Mouse (Mus musculus): ENCODE results near the gene Carmil3. TPM values are rescaled to one million over a fixed set of nuclear protein-coding genes. Genes with fewer than 3 reads are reported as not detected.

The Carmil3 gene
- polyA plus RNA-seq, 1 experiment from 2014 or later = 2.5 TPM

DNA sequence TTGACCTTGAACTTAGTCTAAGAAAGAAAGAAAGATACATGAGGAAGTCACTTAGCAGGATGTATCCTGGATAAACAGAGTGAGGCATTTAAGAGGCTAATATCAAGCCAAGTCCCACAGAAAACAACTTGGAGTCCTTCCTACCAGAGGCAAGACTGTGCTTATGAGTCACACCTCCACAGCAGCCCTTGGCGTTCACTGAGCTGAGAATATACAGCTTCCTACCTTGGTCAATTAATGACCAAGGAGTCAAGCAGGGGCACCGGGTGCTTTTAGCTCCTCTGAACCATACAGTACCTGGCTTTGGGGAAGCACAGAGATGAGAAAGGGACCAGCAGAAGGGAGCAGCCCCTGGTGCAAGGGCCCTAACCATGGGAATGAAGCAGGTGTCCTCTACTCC is 21.4 kb upstream of the Carmil3 start:
- peak; percentile 94 for ATAC-seq (ENCODE audit: low FRiP score, low TSS enrichment)
- 34% methylated on average over 2 of the region's 2 CpGs for WGBS
- H3K4me2 ChIP-seq (replicated peaks; ENCODE audit: low read depth, low read length) = no peak overlapping the region

DNA sequence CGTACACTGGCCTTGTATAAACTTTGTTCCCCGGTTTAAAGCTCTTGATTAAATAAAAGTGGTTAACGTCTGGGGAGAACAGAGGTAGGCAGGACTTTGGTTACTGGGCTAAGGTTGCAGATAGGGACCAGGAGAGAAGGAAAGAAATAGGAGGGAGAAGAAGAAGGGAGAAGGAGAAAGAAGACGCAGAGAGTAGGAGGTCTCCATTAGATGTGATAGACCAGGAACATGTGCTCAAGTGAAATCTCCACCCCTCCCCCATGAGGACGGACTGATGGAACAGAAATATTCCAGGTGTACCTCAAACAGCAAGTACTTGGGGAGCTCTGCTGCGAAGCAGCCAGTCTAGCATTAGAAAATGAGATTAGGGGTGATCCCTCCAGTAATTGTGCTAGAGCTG is 20.6 kb upstream of the Carmil3 start:
- Histone ChIP-seq H3K9me3 (ENCODE audit: low read length) (no peaks in the 10 kb centered on the region), H3K4me2 (replicated peaks; ENCODE audit: low read depth, low read length) (no peak overlapping the region), H3K4me3 (ENCODE audit: low read length) (no peak overlapping the region), H3K27ac (ENCODE audit: low read length) (peak overlapping the region; percentile 54; the same call in 1 of the 2 replicates), H3K9ac (replicated peaks; ENCODE audit: low read length) (no peak overlapping the region), H3K36me3 (ENCODE audit: insufficient read depth, low read length) (no peaks in the 10 kb centered on the region), H3K27me3 (ENCODE audit: insufficient read depth, low read length) (no peaks in the 10 kb centered on the region), H3K4me1 (ENCODE audit: insufficient read depth, low read length) (peaks cover 32% of the 10 kb centered on the region)
- WGBS = 65% methylated on average over 6 of the region's 6 CpGs
- no peak for ATAC-seq (ENCODE audit: low FRiP score, low TSS enrichment)

More for the DNA sequence above, 21.4 kb upstream of the Carmil3 start:
- Histone ChIP-seq H3K4me1 (ENCODE audit: insufficient read depth, low read length) (peaks cover 32% of the 10 kb centered on the region), H3K4me3 (ENCODE audit: low read length) (no peak overlapping the region), H3K27me3 (ENCODE audit: insufficient read depth, low read length) (no peaks in the 10 kb centered on the region), H3K36me3 (ENCODE audit: insufficient read depth, low read length) (no peaks in the 10 kb centered on the region), H3K9ac (replicated peaks; ENCODE audit: low read length) (no peak overlapping the region), H3K27ac (ENCODE audit: low read length) (peak overlapping the region; percentile 75), H3K9me3 (ENCODE audit: low read length) (no peaks in the 10 kb centered on the region)

- Histone ChIP-seq H3K36me3 (ENCODE audit: insufficient read depth, low read length) (no peaks in the 10 kb centered on the region), H3K9me3 (ENCODE audit: low read length) (no peaks in the 10 kb centered on the region), H3K9ac (replicated peaks; ENCODE audit: low read length) (0 out of 2 replicates have a peak overlapping the region, but pooled peaks have one; percentile 7), H3K4me3 (ENCODE audit: low read length) (no peak overlapping the region), H3K27me3 (ENCODE audit: insufficient read depth, low read length) (no peaks in the 10 kb centered on the region), H3K27ac (ENCODE audit: low read length) (no peak overlapping the region), H3K4me2 (replicated peaks; ENCODE audit: low read depth, low read length) (peak overlapping the region; percentile 38), H3K4me1 (ENCODE audit: insufficient read depth, low read length) (peaks cover 32% of the 10 kb centered on the region)
- WGBS = 2% methylated on average over 10 of the region's 10 CpGs
- ATAC-seq (ENCODE audit: low FRiP score, low TSS enrichment) = no peak
Measured at GRCm38 (mm10) chr14:55470806-55471205, 19.6 kb upstream of the Carmil3 start.

GRCm38 (mm10) chr14:55475654-55476053 is 14.8 kb upstream of the Carmil3 start:
- no peaks in the 10 kb centered on the region; the same call in 1 of the 2 replicates for H3K36me3 ChIP-seq (ENCODE audit: insufficient read depth, low read length)
- peaks cover 22% of the 10 kb centered on the region for H3K4me1 ChIP-seq (ENCODE audit: insufficient read depth, low read length)
- H3K9me3 ChIP-seq (ENCODE audit: low read length) = no peaks in the 10 kb centered on the region
- H3K4me2 ChIP-seq (replicated peaks; ENCODE audit: low read depth, low read length) = no peak overlapping the region
- no peaks in the 10 kb centered on the region for H3K27me3 ChIP-seq (ENCODE audit: insufficient read depth, low read length)
- no peak overlapping the region for H3K27ac ChIP-seq (ENCODE audit: low read length)
- ATAC-seq (ENCODE audit: low FRiP score, low TSS enrichment) = no peak
- H3K9ac ChIP-seq (replicated peaks; ENCODE audit: low read length) = no peak overlapping the region
- no peak overlapping the region for H3K4me3 ChIP-seq (ENCODE audit: low read length)
- WGBS = 46% methylated on average over 2 of the region's 2 CpGs

DNA sequence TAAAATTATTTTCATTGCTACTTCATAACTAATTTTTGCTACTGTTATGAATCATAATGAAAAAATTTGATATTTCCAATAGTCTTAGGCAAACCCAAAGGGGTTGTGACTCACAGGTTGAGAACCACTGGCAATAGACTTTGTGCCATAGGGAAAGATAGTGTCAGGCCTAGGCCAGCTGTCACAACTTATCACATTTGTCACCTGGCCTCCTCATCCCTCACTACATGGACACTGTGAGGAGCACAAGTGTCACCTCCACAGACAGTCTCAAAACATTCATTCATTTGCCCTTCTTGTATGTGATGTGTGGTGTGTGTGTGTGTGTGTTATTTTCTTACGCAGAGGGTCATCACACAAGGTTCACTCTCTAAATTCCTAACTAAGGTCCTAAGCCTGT is 13.0 kb upstream of the Carmil3 start:
- Histone ChIP-seq H3K27ac (ENCODE audit: low read length) (no peak overlapping the region), H3K4me2 (replicated peaks; ENCODE audit: low read depth, low read length) (no peak overlapping the region), H3K36me3 (ENCODE audit: insufficient read depth, low read length) (peaks cover 4% of the 10 kb centered on the region; the same call in 1 of the 2 replicates), H3K27me3 (ENCODE audit: insufficient read depth, low read length) (no peaks in the 10 kb centered on the region), H3K4me3 (ENCODE audit: low read length) (no peak overlapping the region), H3K4me1 (ENCODE audit: insufficient read depth, low read length) (peaks cover 10% of the 10 kb centered on the region), H3K9me3 (ENCODE audit: low read length) (no peaks in the 10 kb centered on the region), H3K9ac (replicated peaks; ENCODE audit: low read length) (no peak overlapping the region)
- no peak for ATAC-seq (ENCODE audit: low FRiP score, low TSS enrichment)
- 100% methylated on average over 1 of the region's 1 CpGs for WGBS

DNA sequence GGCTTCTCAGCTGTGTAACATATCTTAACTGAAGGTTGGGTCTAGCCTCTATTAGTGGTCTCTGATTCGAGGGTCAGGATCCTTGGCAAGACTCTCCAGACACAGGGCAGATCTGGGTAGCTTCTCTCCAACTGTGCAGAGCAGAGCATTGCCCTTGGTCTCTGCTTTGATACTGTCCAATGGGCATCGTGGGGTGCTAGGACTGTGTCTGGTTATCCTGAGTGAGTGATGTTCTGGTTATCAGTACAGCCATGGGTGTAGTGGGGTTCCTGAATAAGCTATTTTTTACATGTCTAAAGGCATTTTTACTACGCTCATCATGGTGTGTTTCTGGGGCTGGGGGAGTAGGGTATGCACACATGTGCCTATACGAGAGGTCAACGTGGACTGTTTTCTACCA is 12.6 kb upstream of the Carmil3 start:
- H3K4me2 ChIP-seq (replicated peaks; ENCODE audit: low read depth, low read length) = peak overlapping the region; percentile 72; the same call in 1 of the 2 replicates
- no peak overlapping the region for H3K27ac ChIP-seq (ENCODE audit: low read length)
- H3K36me3 ChIP-seq (ENCODE audit: insufficient read depth, low read length) = peaks cover 4% of the 10 kb centered on the region; the same call in 1 of the 2 replicates
- H3K9ac ChIP-seq (replicated peaks; ENCODE audit: low read length) = peak overlapping the region; percentile 90; the same call in 1 of the 2 replicates
- no peak overlapping the region for H3K4me3 ChIP-seq (ENCODE audit: low read length)
- H3K9me3 ChIP-seq (ENCODE audit: low read length) = no peaks in the 10 kb centered on the region
- WGBS = 86% methylated on average over 5 of the region's 5 CpGs
- no peak for ATAC-seq (ENCODE audit: low FRiP score, low TSS enrichment)
- H3K4me1 ChIP-seq (ENCODE audit: insufficient read depth, low read length) = peaks cover 10% of the 10 kb centered on the region
- no peaks in the 10 kb centered on the region for H3K27me3 ChIP-seq (ENCODE audit: insufficient read depth, low read length)

DNA sequence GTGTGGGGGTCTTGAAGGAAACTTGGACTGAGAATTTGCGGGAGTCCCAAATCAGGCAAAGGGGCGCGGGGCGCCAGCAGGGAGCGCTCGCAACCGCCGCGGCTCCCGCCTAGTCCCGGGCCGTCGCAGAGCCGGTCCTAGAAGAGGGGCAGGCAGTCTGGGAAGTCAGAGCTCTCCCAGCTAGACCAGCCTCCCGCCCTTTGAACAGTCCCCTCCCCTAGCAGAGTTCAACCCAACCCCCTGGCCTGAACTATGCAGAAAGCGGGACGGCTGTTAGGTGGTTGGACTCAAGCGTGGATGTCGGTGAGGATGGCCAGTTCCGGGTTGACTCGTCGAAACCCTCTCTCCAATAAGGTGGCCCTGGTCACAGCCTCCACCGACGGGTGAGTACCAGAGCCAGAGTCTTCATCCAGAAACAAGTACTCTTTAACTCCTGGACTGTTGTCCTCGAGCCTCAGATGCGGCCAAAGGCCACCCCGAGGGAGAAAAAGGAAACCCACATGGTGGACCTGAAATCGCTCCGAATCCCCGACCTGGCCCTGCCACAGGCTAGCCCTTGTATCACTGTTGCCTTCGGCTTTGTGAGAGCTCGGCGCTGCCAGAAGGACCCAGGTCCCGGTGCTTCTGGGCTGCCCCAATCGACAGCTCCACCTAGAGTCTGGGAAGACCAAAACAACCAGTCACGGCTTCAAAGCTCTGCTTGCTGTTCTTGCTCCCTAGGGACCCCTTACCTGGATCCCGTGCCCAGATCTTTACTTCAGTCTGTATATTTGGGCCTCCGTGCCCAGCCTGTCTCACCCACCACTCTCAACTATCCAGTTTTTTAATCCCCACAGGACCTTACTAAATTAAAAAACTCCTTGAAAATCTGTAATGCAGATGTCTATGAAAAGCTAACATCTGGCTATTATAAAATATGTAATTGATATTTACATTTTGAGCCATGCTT is 11.5 kb upstream of the Carmil3 start, which contains the start of gene Dhrs4:
Gene Dhrs4 (plus strand): TSS at position 108 of the 949 bp plus-strand sequence.
- peak within 1 kb of the TSS; percentile 72 for H3K4me2 ChIP-seq (replicated peaks; ENCODE audit: low read depth, low read length)
- H3K4me3 ChIP-seq (ENCODE audit: low read length) = peak within 1 kb of the TSS; percentile 81
- H3K27ac ChIP-seq (ENCODE audit: low read length) = peak within 1 kb of the TSS; percentile 93
- H3K9ac ChIP-seq (replicated peaks; ENCODE audit: low read length) = peak within 1 kb of the TSS; percentile 90
- no peaks in the 10 kb centered on the region for H3K27me3 ChIP-seq (ENCODE audit: insufficient read depth, low read length)
- peaks cover 10% of the 10 kb centered on the region for H3K4me1 ChIP-seq (ENCODE audit: insufficient read depth, low read length)
- H3K9me3 ChIP-seq (ENCODE audit: low read length) = no peaks in the 10 kb centered on the region
- H3K36me3 ChIP-seq (ENCODE audit: insufficient read depth, low read length) = peaks cover 4% of the 10 kb centered on the region; the same call in 1 of the 2 replicates
- peak; percentile 99 for ATAC-seq (ENCODE audit: low FRiP score, low TSS enrichment)
- 1% methylated on average over 38 of the region's 38 CpGs for WGBS

DNA sequence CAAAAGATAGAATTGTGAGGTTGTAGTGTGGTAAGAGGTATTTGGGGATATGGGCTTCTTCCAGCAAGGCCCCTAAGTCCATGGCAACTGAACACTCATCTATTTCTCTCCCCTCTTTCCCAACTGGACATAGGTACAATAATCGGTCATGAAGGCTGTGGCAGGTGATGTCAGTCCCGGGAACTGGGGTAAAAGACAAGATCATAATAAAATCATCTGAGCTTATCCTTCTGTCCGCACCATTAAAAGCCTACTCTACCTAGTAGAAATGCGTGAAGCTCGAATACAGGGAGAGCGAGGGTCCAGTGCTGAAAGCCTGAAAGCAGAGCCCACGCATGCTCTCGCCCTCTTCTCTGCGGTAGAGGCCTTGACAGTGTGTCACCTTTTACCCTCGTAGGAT is 10.8 kb upstream of the Carmil3 start:
- peak overlapping the region; percentile 81; the same call in 1 of the 2 replicates for H3K4me3 ChIP-seq (ENCODE audit: low read length)
- peaks cover 10% of the 10 kb centered on the region for H3K4me1 ChIP-seq (ENCODE audit: insufficient read depth, low read length)
- H3K36me3 ChIP-seq (ENCODE audit: insufficient read depth, low read length) = peaks cover 4% of the 10 kb centered on the region; the same call in 1 of the 2 replicates
- peak overlapping the region; percentile 32 for H3K9ac ChIP-seq (replicated peaks; ENCODE audit: low read length)
- no peaks in the 10 kb centered on the region for H3K27me3 ChIP-seq (ENCODE audit: insufficient read depth, low read length)
- no peak for ATAC-seq (ENCODE audit: low FRiP score, low TSS enrichment)
- 90% methylated on average over 10 of the region's 10 CpGs for WGBS
- H3K27ac ChIP-seq (ENCODE audit: low read length) = no peak overlapping the region
- peak overlapping the region; percentile 72 for H3K4me2 ChIP-seq (replicated peaks; ENCODE audit: low read depth, low read length)
- H3K9me3 ChIP-seq (ENCODE audit: low read length) = no peaks in the 10 kb centered on the region

DNA sequence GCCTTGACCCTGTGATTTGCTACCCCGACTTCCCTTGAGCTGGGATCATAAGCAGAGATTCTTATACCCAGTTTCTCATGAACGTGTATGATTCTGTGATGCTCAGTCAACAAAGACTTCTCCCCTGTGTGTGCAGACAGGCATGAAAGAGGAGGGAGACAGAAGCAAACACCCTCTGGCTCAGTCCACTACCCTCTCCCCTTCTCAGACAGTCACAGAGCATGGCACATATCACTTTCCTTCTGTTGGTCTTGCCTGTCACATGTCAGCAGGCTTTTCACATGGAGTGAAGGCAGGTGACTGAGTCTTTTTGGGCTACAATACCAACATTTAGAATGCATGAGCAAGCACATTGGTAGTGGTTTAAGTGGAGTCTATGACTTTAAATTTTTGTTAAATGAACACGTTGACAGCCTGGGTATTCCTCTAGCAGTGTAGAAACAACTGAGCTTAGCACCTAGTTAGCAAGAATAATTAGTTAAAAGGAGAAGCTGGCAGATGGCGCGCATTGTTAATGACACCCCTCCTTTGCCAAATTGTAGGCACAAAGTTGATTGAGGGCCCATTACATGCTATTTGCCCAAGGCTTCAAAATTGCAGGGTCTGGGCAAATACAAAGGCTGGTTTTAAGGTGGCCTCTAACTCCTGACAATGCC is 5.9 kb upstream of the Carmil3 start:
- H3K36me3 ChIP-seq (ENCODE audit: insufficient read depth, low read length) = peaks cover 22% of the 10 kb centered on the region; the same call in 1 of the 2 replicates
- H3K27me3 ChIP-seq (ENCODE audit: insufficient read depth, low read length) = no peaks in the 10 kb centered on the region
- H3K27ac ChIP-seq (ENCODE audit: low read length) = no peak overlapping the region
- 64% methylated on average over 5 of the region's 5 CpGs for WGBS
- H3K4me1 ChIP-seq (ENCODE audit: insufficient read depth, low read length) = peaks cover 6% of the 10 kb centered on the region
- H3K9ac ChIP-seq (replicated peaks; ENCODE audit: low read length) = no peak overlapping the region
- H3K9me3 ChIP-seq (ENCODE audit: low read length) = no peaks in the 10 kb centered on the region
- no peak overlapping the region for H3K4me2 ChIP-seq (replicated peaks; ENCODE audit: low read depth, low read length)
- no peak overlapping the region for H3K4me3 ChIP-seq (ENCODE audit: low read length)
- no peak for ATAC-seq (ENCODE audit: low FRiP score, low TSS enrichment)
